Mouse (Mus musculus) 3T3-L1 (cell line): Measurements from ENCODE around the gene Ccdc74a.

ENCODE experiments used
- DNase-seq: peaks from one replicate; pipeline ENCODE4 v3.0.0-alpha.2; 2015; ENCODE audit warnings: low read depth, low spot score

The Ccdc74a gene

GRCm38 (mm10) chr16:17641301-17641700 lies 5.0 kb upstream of the Ccdc74a start:
- no peak for DNase-seq

GRCm38 (mm10) chr16:17642311-17642710 lies 4.0 kb upstream of the Ccdc74a start:
- DNase-seq = no peak

GRCm38 (mm10) chr16:17643437-17643990 lies 2.8 kb upstream of the Ccdc74a start:
- DNase-seq = peak; percentile 28

- DNase-seq = no peak
Observed at GRCm38 (mm10) chr16:17647156-17647555, 886 bp downstream of the Ccdc74a start.

GRCm38 (mm10) chr16:17647566-17648340 lies 1.5 kb downstream of the Ccdc74a start:
- no peak for DNase-seq

- no peak for DNase-seq
Observed at GRCm38 (mm10) chr16:17649925-17650605, 3.8 kb downstream of the Ccdc74a start.

- DNase-seq = no peak
Observed at GRCm38 (mm10) chr16:17650711-17651110, 4.4 kb downstream of the Ccdc74a start.

GRCm38 (mm10) chr16:17652607-17653006 lies 6.3 kb downstream of the Ccdc74a start:
- DNase-seq = no peak

- no peak for DNase-seq
Observed at GRCm38 (mm10) chr16:17653601-17654000, 7.3 kb downstream of the Ccdc74a start.

- DNase-seq = no peak
Observed at GRCm38 (mm10) chr16:17654188-17654795, 8.0 kb downstream of the Ccdc74a start.

GRCm38 (mm10) chr16:17656212-17656871 lies 10.1 kb downstream of the Ccdc74a start:
- DNase-seq = no peak

- DNase-seq = no peak
Observed at GRCm38 (mm10) chr16:17665568-17665967, 19.3 kb downstream of the Ccdc74a start.

GRCm38 (mm10) chr16:17669886-17670285 lies 23.6 kb downstream of the Ccdc74a start:
- no peak for DNase-seq

- DNase-seq = no peak
Observed at GRCm38 (mm10) chr16:17694860-17695259, 48.6 kb downstream of the Ccdc74a start.
